Mouse (Mus musculus): ENCODE measurements around the gene Ifit1.
"Not testable (repeated sequence)": the region's sequence is repeated elsewhere in the genome, so short reads cannot be mapped to it uniquely, and the experiment has no call there.

Gene Ifit1

DNA sequence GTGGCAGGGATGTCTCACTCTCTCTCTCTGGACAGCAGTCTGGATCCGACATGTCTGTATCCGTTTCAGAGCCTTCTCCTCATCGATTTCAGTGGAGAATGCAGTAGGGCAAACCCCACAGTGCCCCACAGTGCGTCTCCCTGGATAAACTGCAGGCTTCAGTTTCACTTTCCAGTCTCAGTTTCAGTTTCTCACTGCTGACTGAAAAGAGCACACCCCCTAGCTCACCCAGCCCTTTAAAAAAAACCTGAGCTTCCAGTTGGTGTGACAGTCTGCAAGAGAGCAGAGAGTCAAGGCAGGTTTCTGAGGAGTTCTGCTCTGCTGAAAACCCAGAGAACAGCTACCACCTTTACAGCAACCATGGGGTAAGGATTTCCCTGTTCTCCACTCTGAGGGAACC is at the start of gene Ifit1, which contains the start of gene Ifit1bl2:
TSS of gene Ifit1 (plus strand) at position 249 of the 400 bp plus-strand sequence.
TSS of gene Ifit1bl2 (minus strand) at position 121 of the 400 bp plus-strand sequence.
- no peak for DNase-seq (ENCODE audit: low read depth, low spot score)

DNA sequence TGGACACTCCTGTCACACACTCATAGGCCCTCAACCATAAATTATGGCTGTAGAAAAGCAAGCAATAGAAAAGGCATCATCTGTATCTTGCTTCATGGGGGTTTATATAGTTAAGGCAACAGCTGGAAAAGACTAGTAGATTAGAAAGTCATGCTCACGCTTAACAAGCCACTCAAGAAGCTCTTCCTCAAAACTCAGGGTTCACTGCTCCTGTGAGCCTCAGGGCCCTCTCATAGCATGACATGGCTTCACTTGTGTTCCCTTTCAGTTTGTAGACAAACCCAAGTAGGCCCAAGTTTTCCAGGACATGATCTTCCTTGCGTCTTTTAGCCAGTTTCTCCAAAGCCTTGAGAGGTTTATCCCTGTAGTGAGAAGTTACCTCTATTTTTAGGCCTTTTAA is 47.2 kb upstream of the Ifit1 start:
- no peak for DNase-seq (ENCODE audit: low read depth, low spot score)

DNA sequence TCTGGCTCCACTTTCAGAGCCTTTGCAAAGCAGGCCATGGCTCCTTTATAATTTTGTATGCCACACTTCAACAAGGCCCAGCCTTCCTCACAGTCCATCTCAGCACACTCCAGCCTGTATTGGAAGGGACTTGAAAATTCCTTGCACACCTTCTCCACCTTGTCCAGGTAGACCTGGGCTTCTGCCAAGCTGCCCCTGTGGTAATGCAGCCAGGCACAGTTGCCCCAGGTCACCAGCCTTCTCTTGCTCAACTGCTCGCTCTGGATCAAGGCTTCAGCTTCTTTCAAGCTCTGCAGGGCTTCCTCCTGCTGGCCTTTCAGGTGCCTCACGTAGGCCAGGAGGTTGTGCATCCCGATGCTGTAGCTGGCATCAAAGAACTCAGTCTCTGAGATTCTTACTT is 46.1 kb upstream of the Ifit1 start:
- not testable (repeated sequence) for DNase-seq (ENCODE audit: low read depth, low spot score)

DNA sequence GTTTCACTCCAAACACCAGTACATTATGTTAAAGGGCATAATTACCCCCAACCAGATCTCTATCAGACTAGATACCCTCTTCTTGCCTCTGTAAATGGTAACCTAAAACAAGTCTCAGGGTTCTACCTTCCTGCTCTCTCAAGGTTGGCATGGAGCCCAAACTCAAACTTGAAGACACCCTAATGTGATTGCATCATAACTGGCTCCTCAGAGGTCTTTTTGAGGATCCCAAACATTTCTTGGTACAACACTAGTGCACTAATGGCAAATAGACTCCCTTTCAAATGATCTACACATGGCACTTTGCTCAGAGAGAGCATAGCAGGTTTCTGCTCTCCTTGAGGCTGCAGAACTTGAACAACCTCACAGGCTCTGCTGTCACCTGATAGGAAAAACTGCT is 43.9 kb upstream of the Ifit1 start:
- no peak for DNase-seq (ENCODE audit: low read depth, low spot score)

GRCm38 (mm10) chr19:34598341-34598740 is 42.3 kb upstream of the Ifit1 start:
- DNase-seq (ENCODE audit: low read depth, low spot score): no peak

GRCm38 (mm10) chr19:34599250-34599649 is 41.4 kb upstream of the Ifit1 start:
- DNase-seq (ENCODE audit: low read depth, low spot score): not testable (repeated sequence)

DNA sequence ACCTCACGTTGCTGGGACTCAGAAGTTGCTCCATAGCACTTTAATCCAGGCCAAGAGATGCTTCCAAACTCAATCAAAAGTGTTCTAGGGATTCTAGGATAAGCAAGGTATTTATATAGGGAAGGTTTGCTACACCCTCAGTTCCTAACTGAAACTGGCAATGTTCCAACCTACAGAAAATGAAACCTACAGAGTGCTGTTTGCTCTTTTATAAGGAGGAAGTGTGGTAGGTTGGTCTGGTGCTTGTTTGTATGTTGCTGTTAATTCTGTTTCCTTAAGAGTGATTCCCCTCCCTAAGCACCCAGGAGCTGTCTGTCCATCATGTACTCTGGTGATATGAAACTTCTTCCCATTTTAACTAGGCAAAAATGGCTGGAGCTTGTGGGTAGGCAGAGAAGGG is 38.8 kb upstream of the Ifit1 start, which contains the start of gene Ifit1bl1:
TSS of gene Ifit1bl1 (minus strand) at position 69 of the 400 bp plus-strand sequence.
- not testable (repeated sequence) for DNase-seq (ENCODE audit: low read depth, low spot score)

GRCm38 (mm10) chr19:34605472-34605871 is 35.2 kb upstream of the Ifit1 start:
- DNase-seq (ENCODE audit: low read depth, low spot score): no peak

DNA sequence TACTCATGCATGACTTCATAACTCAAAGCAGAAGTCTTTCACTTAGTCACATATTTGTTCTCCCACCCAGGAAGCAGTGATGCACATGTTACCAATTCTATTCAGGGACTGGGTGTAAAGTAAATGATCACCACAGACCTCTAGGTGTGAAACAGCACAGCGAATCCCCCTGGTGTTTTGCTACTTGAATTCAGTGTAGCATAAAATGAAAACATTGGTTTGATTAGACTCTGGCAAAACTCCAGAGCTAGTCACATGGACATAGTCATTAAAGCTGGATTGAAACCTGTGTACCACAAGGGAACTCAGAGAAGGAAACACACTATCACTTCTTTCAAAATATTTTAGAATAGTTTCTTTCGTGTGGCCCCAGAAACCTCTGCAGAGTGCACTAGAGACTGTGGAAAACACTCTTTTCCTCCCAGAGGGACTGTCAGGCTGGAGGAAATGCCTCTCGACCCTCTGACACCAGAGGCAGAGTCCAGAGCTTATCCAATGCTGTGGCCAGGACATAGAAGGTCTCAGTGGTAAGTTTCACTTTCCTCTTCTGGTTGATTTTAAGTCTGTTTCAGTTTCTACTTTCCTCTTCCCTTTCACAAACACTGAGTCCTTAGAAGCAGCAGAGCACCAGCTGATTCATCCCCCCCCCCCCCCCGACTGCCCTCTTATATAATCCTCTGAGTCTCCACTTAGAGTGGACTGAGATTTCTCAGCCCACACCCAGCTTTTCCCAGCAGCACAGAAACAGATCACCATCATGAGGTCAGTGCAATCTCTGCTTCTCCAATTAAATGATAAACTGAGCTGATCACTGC is 33.2 kb upstream of the Ifit1 start, which contains the start of gene Ifit3b:
TSS of gene Ifit3b (plus strand) at position 734 of the 815 bp plus-strand sequence.
- DNase-seq (ENCODE audit: low read depth, low spot score): not testable (repeated sequence)

GRCm38 (mm10) chr19:34610118-34610517 is 30.6 kb upstream of the Ifit1 start:
- DNase-seq (ENCODE audit: low read depth, low spot score): not testable (repeated sequence)

GRCm38 (mm10) chr19:34612243-34613001 is 28.2 kb upstream of the Ifit1 start:
- not testable (repeated sequence) for DNase-seq (ENCODE audit: low read depth, low spot score)

GRCm38 (mm10) chr19:34620871-34621270 is 19.8 kb upstream of the Ifit1 start:
- DNase-seq (ENCODE audit: low read depth, low spot score): no peak

GRCm38 (mm10) chr19:34623781-34624180 is 16.9 kb upstream of the Ifit1 start:
- no peak for DNase-seq (ENCODE audit: low read depth, low spot score)

DNA sequence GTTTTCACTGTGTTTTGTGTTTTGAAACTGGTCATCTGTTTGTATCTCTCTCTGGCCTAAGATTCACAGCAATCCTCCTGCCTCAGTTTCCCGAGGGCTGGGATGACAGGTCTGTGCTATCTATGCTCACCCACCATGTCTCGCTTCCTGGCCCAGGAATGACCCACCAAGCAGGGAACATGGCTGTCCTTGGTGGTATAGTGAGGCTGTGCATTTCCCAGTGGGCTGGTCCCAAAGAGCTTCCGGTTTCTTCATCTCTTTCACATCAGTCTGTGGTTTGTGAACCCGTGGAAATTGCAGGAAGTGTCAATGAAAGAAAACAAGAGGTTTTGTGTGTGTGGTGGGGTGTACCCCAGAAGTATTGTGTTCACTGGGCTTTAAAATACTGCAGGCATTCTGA is 16.0 kb upstream of the Ifit1 start:
- DNase-seq (ENCODE audit: low read depth, low spot score): no peak

GRCm38 (mm10) chr19:34627496-34627895 is 13.2 kb upstream of the Ifit1 start:
- DNase-seq (ENCODE audit: low read depth, low spot score): no peak

DNA sequence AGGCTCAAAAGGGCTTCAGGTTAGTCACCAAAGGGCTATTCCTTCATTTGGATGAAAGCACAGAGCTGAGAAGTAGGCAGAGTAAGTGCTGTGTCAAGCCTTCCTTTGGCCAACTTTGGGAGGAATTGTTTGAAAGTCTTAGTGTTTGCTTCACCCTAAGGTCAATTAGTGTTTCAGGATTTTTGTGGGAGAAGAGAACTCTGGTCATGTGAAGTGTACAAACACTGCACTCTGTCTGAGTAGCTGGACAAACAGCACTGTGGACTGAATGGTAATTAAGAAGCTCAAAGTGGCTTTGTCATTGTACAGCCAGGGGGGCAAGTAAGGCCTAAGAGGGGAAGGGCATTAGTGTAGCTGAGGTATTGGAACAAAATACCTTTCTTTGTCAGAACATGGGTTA is 9.2 kb upstream of the Ifit1 start:
- DNase-seq (ENCODE audit: low read depth, low spot score): no peak

GRCm38 (mm10) chr19:34633484-34633883 is 7.2 kb upstream of the Ifit1 start:
- no peak for DNase-seq (ENCODE audit: low read depth, low spot score)

DNA sequence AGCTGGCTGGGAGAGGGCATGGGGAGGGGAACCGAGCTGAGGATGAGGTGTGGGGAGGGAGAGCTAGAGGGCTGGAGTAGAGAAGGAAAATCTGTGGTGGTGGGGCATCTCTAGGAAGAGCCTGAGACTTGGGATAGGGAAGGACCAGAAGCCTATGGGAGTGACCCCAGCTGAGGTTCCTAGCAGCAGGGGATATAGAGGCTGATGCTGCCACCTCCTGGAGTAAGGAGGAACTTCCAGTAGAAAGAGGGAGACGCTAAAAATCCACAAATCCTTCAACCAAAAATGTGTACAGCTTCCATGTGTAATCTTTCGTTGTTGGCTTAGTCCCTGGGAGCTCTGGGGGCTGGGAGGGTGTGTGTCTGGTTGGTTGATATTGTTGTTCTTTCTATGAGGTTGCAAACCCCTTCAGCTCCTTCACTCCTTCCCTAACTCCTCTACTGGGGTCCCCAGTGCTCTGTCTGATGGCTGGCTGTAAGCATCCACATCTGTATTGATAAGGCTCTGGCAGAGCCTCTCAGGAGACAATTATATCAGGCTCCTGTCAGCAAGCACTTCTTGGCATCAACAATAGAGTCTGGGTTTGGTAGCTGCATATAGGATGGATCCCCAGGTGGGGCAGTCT is 3.6 kb upstream of the Ifit1 start:
- peak; percentile 61 for DNase-seq (ENCODE audit: low read depth, low spot score)

DNA sequence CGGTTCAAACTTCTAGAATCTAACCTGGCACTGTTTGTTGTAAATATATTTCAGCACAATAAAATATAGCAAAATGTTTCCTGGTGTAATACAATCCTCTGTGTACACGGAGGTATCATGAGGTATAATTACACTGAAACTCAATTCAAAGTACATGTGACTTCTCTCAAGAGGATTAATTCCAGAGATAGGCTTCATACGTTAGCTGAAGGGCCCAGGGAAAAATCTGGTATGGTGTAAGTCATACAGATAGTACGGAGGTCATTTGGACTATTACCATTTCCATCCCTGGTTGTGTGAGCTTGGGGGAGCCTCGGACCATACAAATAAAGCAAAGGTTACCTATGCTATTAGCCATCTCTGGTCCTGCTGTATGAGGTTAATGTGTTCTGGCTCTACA is 1.9 kb downstream of the Ifit1 start:
- no peak for DNase-seq (ENCODE audit: low read depth, low spot score)

GRCm38 (mm10) chr19:34647630-34648029 is 7.0 kb downstream of the Ifit1 start:
- DNase-seq (ENCODE audit: low read depth, low spot score): not testable (repeated sequence)

- no peak for DNase-seq (ENCODE audit: low read depth, low spot score)
Measured at GRCm38 (mm10) chr19:34650276-34650675, 9.6 kb downstream of the Ifit1 start.

- no peak for DNase-seq (ENCODE audit: low read depth, low spot score)
Measured at GRCm38 (mm10) chr19:34650997-34651396, 10.3 kb downstream of the Ifit1 start.

Measured in forelimb bud, embryonic 11.5 days (tissue).